In genomic region chr13:42917251-42917650, GRCm38 (mm10) we compare ENCODE assay signal across 10 mouse cellular contexts.
DNase-seq lines count a peak whose midpoint lies in the region; ATAC-seq lines count a peak whose summit lies in the region.
"Had no signal": no experiment of that assay in that cellular context is flagged by ENCODE, and none has a peak within 500 bp of the region (broad histone marks: within the 10 kb centered on the region; RNA-seq: fewer than 3 reads in every experiment).

No protein-coding gene starts in this region.

- H3K27me3 ChIP-seq in heart, embryonic 11.5 days (ENCODE audit: control insufficient read depth, insufficient read depth, low read length), result peaks cover 8% of the 10 kb centered on the region
- H3K27me3 ChIP-seq in kidney, embryonic 15.5 days, result 0 out of 2 replicates have a peak, but pooled peaks cover 5% of the 10 kb centered on the region
- peaks cover 4% of the 10 kb centered on the region; the same call in 1 of the 2 replicates for H3K27me3 ChIP-seq in lung, embryonic 16.5 days (ENCODE audit: control insufficient read depth, insufficient read depth, low read depth, low read length)
- H3K27me3 ChIP-seq in stomach, embryonic 16.5 days (ENCODE audit: control insufficient read depth, insufficient read depth, low read length), result peaks cover 8% of the 10 kb centered on the region; the same call in 1 of the 2 replicates
- H3K27me3 ChIP-seq: CH12.LX had no signal

- H3K4me1 ChIP-seq in heart, embryonic 11.5 days (ENCODE audit: control insufficient read depth, insufficient read depth, low read length), result no peaks in the 10 kb centered on the region; the same call in 1 of the 2 replicates
- peaks cover 24% of the 10 kb centered on the region for H3K4me1 ChIP-seq in kidney, embryonic 15.5 days
- peaks cover 13% of the 10 kb centered on the region for H3K4me1 ChIP-seq in lung, embryonic 16.5 days (replicated peaks; ENCODE audit: control insufficient read depth, insufficient read depth, low read length)
- peaks cover 5% of the 10 kb centered on the region for H3K4me1 ChIP-seq in stomach, embryonic 16.5 days (ENCODE audit: control insufficient read depth, insufficient read depth, low read length)

- peak overlapping the region; percentile 100 for H3K4me2 ChIP-seq in heart, embryonic 11.5 days
- H3K4me2 ChIP-seq in kidney, embryonic 15.5 days, result peak overlapping the region; percentile 97
- H3K4me2 ChIP-seq in lung, embryonic 16.5 days (ENCODE audit: low read depth, low read length), result peak overlapping the region; percentile 100
- H3K4me2 ChIP-seq in stomach, embryonic 16.5 days (ENCODE audit: low read depth, low read length), result peak overlapping the region; percentile 100

- 42% methylated on average over 6 of the region's 6 CpGs for WGBS in heart, embryonic 11.5 days (ENCODE audit: insufficient replicate concordance)
- WGBS in kidney, embryonic 15.5 days, result 24% methylated on average over 6 of the region's 6 CpGs
- WGBS in lung, embryonic 16.5 days, result 17% methylated on average over 6 of the region's 6 CpGs
- 31% methylated on average over 6 of the region's 6 CpGs for WGBS in stomach, embryonic 16.5 days

- no peaks in the 10 kb centered on the region for H3K36me3 ChIP-seq in heart, embryonic 11.5 days (ENCODE audit: control insufficient read depth, insufficient read depth, low read length)
- no peaks in the 10 kb centered on the region for H3K36me3 ChIP-seq in kidney, embryonic 15.5 days
- H3K36me3 ChIP-seq in lung, embryonic 16.5 days (ENCODE audit: control insufficient read depth, insufficient read depth, low read length), result no peaks in the 10 kb centered on the region
- no peaks in the 10 kb centered on the region for H3K36me3 ChIP-seq in stomach, embryonic 16.5 days (ENCODE audit: control insufficient read depth, insufficient read depth, low read length)

- no peak overlapping the region for H3K27ac ChIP-seq in heart, embryonic 11.5 days (ENCODE audit: low read depth, low read length)
- no peak overlapping the region for H3K27ac ChIP-seq in kidney, embryonic 15.5 days
- H3K27ac ChIP-seq in lung, embryonic 16.5 days (ENCODE audit: low read length), result no peak overlapping the region
- H3K27ac ChIP-seq in stomach, embryonic 16.5 days (ENCODE audit: low read length), result no peak overlapping the region

- peak overlapping the region; percentile 72 for H3K4me3 ChIP-seq in heart, embryonic 11.5 days (ENCODE audit: low read depth, low read length)
- peak overlapping the region; percentile 59 for H3K4me3 ChIP-seq in kidney, embryonic 15.5 days (replicated peaks)
- peak overlapping the region; percentile 72 for H3K4me3 ChIP-seq in lung, embryonic 16.5 days (ENCODE audit: low read length)
- H3K4me3 ChIP-seq in stomach, embryonic 16.5 days (replicated peaks; ENCODE audit: low read length), result peak overlapping the region; percentile 63; the same call in 1 of the 2 replicates
- H3K4me3 ChIP-seq: myocyte had no signal

- H3K9ac ChIP-seq in heart, embryonic 11.5 days (ENCODE audit: low read depth, low read length), result no peak overlapping the region
- H3K9ac ChIP-seq in kidney, embryonic 15.5 days, result no peak overlapping the region
- H3K9ac ChIP-seq in lung, embryonic 16.5 days (ENCODE audit: low read length), result no peak overlapping the region
- H3K9ac ChIP-seq in stomach, embryonic 16.5 days (ENCODE audit: low read length), result no peak overlapping the region

- no peak for ATAC-seq in heart, embryonic 11.5 days (replicated peaks; ENCODE audit: insufficient number of reproducible peaks, low FRiP score, low TSS enrichment)
- peak; percentile 44; the same call in 1 of the 2 replicates for ATAC-seq in kidney, embryonic 15.5 days (replicated peaks; ENCODE audit: low FRiP score)
- ATAC-seq in lung, embryonic 16.5 days (ENCODE audit: low read depth), result peak; percentile 23
- ATAC-seq in stomach, embryonic 16.5 days (ENCODE audit: insufficient read depth, low FRiP score), result no peak
- no peak for ATAC-seq in megakaryocyte progenitor cell, adult 5-6 weeks (replicated peaks; ENCODE audit: poor library complexity)

- no peaks in the 10 kb centered on the region for H3K9me3 ChIP-seq in heart, embryonic 11.5 days (replicated peaks; ENCODE audit: control insufficient read depth, low read length)
- H3K9me3 ChIP-seq in kidney, embryonic 15.5 days (replicated peaks), result no peaks in the 10 kb centered on the region
- no peaks in the 10 kb centered on the region for H3K9me3 ChIP-seq in lung, embryonic 16.5 days (ENCODE audit: control insufficient read depth, low read length)
- H3K9me3 ChIP-seq in stomach, embryonic 16.5 days (replicated peaks; ENCODE audit: control insufficient read depth, low read length), result no peaks in the 10 kb centered on the region

- DNase-seq in heart, adult 11 months, result peak; percentile 88
- no peak for DNase-seq in heart, adult 8-10 months (ENCODE audit: low spot score)
- peak; percentile 78 for DNase-seq in cerebellum, adult 18-20 months

Comparison
In these comparisons a context has a peak if more than half of its experiments do, and no peak if none do; other contexts are left out.
1. ATAC-seq: peak in kidney, embryonic 15.5 days (single experiment) and lung, embryonic 16.5 days (single experiment); none in heart, embryonic 11.5 days (single experiment), stomach, embryonic 16.5 days (single experiment) and megakaryocyte progenitor cell, adult 5-6 weeks (single experiment).
2. Peak in every context shown above with its lines, with median percentiles within 50 percentile points of each other: H3K4me2 ChIP-seq and H3K4me3 ChIP-seq.